Mouse (Mus musculus) heart, embryonic 10.5 days (tissue): ENCODE data around the gene Itga4. TPM values are rescaled to one million over a fixed set of nuclear protein-coding genes. Genes with fewer than 3 reads are reported as not detected.

Source experiments
- DNase-seq: peaks from one replicate; pipeline ENCODE4 v3.0.0-alpha.2; 2017; ENCODE audit warnings: low spot score
- H3K27ac ChIP-seq: fragments of 300-500 bp; sonication (generic); 2 replicates; pipeline ENCODE4 v1.5.1; 2016; ENCODE audit warnings: mild to moderate bottlenecking
- H3K27me3 ChIP-seq: fragments of 300-500 bp; sonication (generic); 2 replicates; pipeline ENCODE4 v1.6.1; 2016; ENCODE audit warnings: mild to moderate bottlenecking; ENCODE audit not compliant: poor library complexity, insufficient read depth, severe bottlenecking
- H3K36me3 ChIP-seq: fragments of 300-500 bp; sonication (generic); 2 replicates; pipeline ENCODE4 v1.6.1; 2016; ENCODE audit warnings: mild to moderate bottlenecking, moderate library complexity
- H3K4me1 ChIP-seq: fragments of 300-500 bp; sonication (generic); 2 replicates; pipeline ENCODE4 v1.6.1; 2016; ENCODE audit warnings: mild to moderate bottlenecking
- H3K4me3 ChIP-seq: fragments of 300-500 bp; sonication (generic); 2 replicates; pipeline ENCODE4 v1.5.1; 2016; ENCODE audit warnings: mild to moderate bottlenecking, moderate library complexity
- H3K9me3 ChIP-seq: fragments of 300-500 bp; sonication (generic); 2 replicates; pipeline ENCODE4 v1.6.1; 2016; ENCODE audit warnings: mild to moderate bottlenecking, moderate library complexity
- WGBS: fragments of 180-500 bp; shearing (Covaris S2); methylation state at CpG from one replicate; pipeline ENCODE4 v1.1.7; 2016; 5-methylcytosine and 5-hydroxymethylcytosine counted together
- polyA plus RNA-seq: library from polyadenylated mRNA; unstranded; fragments of >200 nt; fragmentation: Nextera tagmentation; extraction: Ambion mirVana; gene quantifications from 2 replicates; pipeline ENCODE4 v1.2.1, GENCODE M21; 2016

The Itga4 gene
- 10.8 and 11.3 TPM in 2 replicates for polyA plus RNA-seq

DNA sequence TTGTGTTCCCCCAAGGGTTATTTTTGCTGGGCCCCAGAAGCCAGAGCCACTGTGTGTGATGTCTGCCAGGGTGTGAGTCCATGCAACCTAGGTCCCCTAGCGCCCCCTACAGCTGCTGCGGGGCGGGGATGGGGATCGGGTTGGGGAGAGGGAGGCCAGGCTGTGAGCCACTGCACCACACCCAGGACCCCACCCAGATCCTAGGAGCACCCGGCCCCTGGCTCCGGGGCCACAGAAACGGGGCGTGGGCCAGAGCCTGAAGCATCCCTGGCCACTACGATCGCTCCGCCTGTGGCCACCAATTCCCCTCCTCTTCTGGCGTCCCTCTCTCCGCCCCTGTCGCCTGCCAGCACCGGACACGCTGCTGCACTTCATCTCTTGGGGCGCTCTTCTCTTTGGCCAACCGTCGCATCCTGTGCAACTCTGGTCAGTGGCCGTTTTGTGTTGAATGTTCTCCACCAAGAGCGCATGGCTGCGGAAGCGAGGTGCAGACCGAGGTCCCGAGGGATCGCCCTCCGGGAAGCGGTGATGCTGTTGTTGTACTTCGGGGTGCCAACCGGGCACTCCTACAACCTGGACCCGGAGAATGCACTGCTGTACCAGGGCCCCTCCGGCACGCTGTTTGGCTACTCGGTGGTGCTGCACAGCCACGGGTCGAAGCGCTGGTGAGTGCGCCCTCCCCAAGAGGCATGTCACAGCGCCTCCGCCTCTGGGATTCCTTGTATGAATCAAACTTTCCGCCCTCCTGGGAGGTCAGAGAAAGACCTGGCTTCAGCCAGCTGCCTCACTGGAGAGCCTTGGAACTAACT lies at the start of gene Itga4:
Gene Itga4, plus strand, starts transcription at position 235 of the 809 bp plus-strand sequence.
- Histone ChIP-seq H3K27ac (peak within 1 kb of the TSS; percentile 80), H3K4me1 (peaks cover 15% of the 10 kb centered on the region), H3K27me3 (no peaks in the 10 kb centered on the region), H3K4me3 (peak within 1 kb of the TSS; percentile 71), H3K9me3 (no peaks in the 10 kb centered on the region), H3K36me3 (no peaks in the 10 kb centered on the region)
- peak; percentile 86 for DNase-seq
- under 1% methylated on average over 41 of the region's 41 CpGs for WGBS

DNA sequence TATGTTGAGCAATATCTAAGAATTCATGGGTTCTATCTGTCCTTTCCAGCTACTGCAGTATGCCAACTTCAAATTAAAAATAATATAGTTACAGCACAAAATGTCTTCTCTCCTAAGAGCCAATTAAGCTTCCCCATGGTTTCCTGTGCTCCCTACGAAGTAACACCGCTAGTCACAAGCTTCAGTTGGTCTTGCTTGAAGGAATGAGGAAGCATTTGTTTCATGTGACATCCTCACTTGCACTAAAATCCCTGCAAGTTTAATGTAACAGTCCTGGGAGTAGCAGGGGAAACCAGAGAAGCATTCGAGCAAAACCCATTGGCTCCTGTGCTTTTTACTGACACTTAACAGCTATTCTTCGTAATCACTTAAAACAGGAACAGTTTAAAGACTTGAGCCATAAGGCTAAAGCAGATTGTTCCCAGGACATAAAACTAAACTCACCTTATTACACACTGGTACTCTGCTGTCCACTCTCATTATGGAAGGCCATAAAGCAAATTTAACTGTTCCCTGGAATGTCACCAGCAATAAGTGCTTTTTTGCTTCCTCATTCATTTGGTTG lies 49.0 kb upstream of the Itga4 start:
- no peaks in the 10 kb centered on the region for H3K36me3 ChIP-seq
- no peak overlapping the region for H3K27ac ChIP-seq
- H3K4me3 ChIP-seq, result no peak overlapping the region
- H3K27me3 ChIP-seq, result no peaks in the 10 kb centered on the region
- WGBS, result 83% methylated on average over 4 of the region's 4 CpGs
- no peak for DNase-seq
- no peaks in the 10 kb centered on the region for H3K4me1 ChIP-seq
- H3K9me3 ChIP-seq, result no peaks in the 10 kb centered on the region

DNA sequence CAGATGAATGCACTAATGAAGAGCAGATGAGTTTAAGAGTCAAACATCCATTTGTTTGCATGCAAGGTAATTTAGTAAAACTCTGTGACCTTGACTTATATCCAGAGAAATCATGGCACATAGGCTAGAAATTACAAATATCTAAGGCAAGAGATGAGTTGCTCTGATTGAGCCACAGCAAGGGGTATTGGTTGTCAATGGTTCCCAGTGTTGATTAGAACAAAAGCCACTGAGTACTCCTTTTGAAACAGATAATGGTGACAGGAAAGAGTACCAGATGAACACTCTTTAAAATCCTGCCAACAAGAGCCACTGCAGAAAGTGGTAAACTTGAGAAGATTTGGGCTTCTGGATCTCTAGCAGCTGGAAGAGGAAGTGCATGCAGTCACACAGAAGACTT lies 40.2 kb upstream of the Itga4 start:
- H3K27me3 ChIP-seq, result no peaks in the 10 kb centered on the region
- no peaks in the 10 kb centered on the region for H3K36me3 ChIP-seq
- no peak overlapping the region for H3K4me3 ChIP-seq
- no peak overlapping the region for H3K27ac ChIP-seq
- H3K9me3 ChIP-seq, result no peaks in the 10 kb centered on the region
- DNase-seq, result no peak
- no peaks in the 10 kb centered on the region for H3K4me1 ChIP-seq

DNA sequence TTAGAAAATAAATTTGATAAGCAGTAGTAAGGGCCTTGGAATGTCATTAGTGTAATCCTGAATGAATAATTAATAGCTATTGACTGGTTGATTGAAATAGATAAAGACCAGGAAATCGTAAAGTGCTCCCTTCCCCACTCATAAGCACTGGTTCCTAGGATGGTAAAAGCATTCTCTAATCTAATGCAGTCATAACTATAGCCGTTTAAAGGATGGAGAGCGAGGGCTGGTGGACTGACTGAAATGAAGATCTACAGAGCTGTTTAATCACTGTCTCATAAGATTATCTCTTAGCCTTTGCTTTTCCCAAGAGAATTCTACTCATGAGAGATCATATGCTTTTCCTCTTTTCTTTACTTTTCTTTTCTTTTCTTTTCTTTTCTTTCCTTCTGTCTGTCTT lies 39.7 kb upstream of the Itga4 start:
- no peaks in the 10 kb centered on the region for H3K36me3 ChIP-seq
- H3K27ac ChIP-seq, result no peak overlapping the region
- H3K27me3 ChIP-seq, result no peaks in the 10 kb centered on the region
- no peak overlapping the region for H3K4me3 ChIP-seq
- H3K4me1 ChIP-seq, result no peaks in the 10 kb centered on the region
- WGBS, result 77% methylated on average over 3 of the region's 3 CpGs
- no peaks in the 10 kb centered on the region for H3K9me3 ChIP-seq
- DNase-seq, result no peak

DNA sequence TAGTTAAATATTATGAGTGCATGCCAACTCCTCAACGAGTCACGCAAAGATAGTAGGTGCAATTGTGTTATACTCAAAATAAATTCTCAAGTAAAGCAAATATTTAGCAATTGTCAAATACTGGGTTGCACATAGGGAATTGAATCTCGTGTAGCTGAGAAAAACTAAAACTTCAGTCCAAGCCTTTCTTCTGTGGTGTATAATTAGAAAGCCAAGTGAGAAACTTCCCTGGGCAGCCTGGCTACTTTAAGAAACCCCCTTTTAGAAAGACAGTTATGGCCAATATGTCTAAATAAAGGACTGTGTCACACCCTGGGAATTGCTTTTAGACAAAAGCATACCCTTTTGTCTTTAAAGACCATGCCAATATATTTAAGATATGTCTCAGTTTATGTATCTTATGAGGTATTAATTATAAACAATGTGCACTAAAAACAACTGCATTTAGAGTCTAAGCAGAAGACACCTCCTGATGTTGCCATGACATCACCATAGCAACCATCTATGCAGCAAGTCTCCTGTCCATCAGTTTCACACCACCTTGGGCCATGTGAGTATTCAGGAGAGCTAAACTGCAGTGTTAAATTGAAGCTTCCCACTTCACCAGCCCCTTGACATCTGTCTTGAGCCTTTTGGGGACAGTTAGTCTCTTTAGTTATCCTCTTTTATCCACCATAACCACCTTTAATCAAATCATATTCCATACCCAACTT lies 30.4 kb upstream of the Itga4 start:
- H3K36me3 ChIP-seq, result no peaks in the 10 kb centered on the region
- H3K4me1 ChIP-seq, result no peaks in the 10 kb centered on the region
- WGBS, result 74% methylated on average over 3 of the region's 3 CpGs
- no peak for DNase-seq
- H3K9me3 ChIP-seq, result no peaks in the 10 kb centered on the region
- H3K4me3 ChIP-seq, result no peak overlapping the region
- H3K27me3 ChIP-seq, result no peaks in the 10 kb centered on the region
- no peak overlapping the region for H3K27ac ChIP-seq

DNA sequence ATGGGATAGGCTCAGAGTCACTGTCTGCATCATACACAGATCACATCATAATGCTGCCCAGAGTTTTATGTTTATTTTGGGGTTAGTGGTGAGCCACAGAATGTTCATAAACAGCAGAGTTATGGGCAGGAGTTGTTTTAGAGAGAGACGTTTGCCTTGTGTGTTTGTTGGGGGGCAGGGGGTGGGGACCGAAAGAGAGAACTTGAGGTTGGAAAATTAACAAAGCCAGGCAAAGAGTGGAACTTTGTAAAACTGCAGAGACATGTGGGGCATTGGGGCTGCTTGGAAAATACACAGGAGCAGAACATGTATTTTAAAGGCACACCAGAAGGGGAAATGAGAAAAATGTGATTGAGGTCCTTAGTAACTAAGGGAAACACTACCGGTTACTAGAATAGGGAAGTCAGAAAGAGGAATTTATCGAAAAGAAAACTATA lies 27.4 kb upstream of the Itga4 start:
- DNase-seq, result no peak
- Histone ChIP-seq H3K9me3 (no peaks in the 10 kb centered on the region), H3K36me3 (no peaks in the 10 kb centered on the region), H3K4me3 (no peak overlapping the region), H3K27ac (no peak overlapping the region), H3K27me3 (no peaks in the 10 kb centered on the region), H3K4me1 (no peaks in the 10 kb centered on the region)
- WGBS, result 88% methylated on average over 4 of the region's 4 CpGs

DNA sequence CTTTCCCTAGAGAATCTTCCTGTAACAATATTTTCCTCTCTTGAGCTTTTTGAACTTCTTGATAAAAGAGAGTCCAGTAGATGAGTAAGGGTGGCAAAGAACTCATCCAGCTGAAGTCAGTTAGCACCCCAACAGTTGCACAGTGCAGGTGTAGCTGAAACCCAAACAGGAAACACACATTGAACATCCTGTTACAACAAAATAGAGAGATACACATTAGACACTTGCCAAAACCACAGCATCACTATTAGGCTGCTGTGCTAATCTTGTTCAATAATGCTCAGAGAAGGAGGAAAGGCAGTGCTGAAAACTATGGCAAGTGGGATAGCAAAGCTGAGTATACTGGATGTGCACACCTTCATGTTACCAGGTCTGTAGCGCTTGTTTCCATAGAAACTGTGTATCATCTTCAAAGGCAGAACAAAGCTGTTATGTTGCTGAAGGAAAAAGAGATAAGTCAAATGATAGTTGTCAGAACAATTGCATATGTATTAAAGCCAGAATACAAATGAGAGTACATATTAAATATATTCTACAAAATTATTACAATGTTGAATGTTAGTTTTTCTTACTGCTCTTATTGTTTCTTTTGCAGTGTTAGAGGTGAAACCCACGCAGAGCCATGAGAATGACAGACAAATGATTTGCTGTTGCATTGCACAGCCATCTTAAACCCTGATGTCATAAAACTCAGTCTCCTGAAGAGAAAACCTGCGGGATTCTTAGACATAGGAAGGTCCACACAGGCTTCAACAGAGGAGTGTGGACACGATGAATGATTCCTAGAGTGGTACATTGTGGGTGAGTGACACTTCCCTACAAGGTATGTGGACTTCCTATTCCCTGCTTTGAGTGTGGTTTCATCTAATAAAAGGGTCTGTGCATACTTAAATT lies 23.9 kb upstream of the Itga4 start:
- DNase-seq, result no peak
- Histone ChIP-seq H3K4me3 (no peak overlapping the region), H3K27ac (no peak overlapping the region), H3K27me3 (no peaks in the 10 kb centered on the region), H3K9me3 (no peaks in the 10 kb centered on the region), H3K36me3 (no peaks in the 10 kb centered on the region), H3K4me1 (no peaks in the 10 kb centered on the region)
- WGBS, result 83% methylated on average over 4 of the region's 4 CpGs

DNA sequence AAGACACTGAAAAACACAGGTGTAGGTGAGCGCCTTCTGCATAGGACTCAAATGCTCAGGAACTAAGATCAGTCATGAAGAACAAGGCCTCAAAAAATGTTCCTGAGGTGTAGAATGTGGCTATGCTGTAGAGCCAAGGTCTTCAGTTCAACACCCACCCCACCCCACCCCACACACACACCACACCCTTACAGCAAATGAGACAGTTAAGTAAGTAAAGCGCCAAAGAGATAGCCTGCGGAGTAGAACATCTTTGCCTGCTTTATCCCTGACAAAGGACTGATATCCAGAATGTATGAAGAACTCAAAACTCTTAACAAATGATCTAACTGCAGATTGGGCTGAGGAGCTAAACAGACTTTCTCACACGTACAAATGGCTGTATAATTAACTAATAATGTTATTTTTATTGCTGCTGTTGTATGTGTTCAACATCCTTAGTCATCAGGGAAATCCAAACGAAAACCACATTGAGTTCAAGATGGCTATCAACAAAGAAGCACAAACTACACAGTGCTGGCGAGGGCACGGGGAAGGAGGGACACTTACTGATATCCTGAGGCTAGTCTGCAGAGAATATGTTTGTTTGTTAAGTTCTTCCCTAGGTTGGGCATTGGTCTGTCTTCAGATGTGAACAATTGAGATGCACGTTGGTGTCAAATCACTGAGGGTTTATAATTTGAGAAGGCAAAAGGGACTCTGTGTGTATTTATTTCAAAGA lies 19.3 kb upstream of the Itga4 start:
- Histone ChIP-seq H3K27me3 (no peaks in the 10 kb centered on the region), H3K36me3 (no peaks in the 10 kb centered on the region), H3K4me1 (no peaks in the 10 kb centered on the region), H3K9me3 (no peaks in the 10 kb centered on the region), H3K27ac (no peak overlapping the region), H3K4me3 (no peak overlapping the region)
- DNase-seq, result no peak
- 78% methylated on average over 8 of the region's 8 CpGs for WGBS

DNA sequence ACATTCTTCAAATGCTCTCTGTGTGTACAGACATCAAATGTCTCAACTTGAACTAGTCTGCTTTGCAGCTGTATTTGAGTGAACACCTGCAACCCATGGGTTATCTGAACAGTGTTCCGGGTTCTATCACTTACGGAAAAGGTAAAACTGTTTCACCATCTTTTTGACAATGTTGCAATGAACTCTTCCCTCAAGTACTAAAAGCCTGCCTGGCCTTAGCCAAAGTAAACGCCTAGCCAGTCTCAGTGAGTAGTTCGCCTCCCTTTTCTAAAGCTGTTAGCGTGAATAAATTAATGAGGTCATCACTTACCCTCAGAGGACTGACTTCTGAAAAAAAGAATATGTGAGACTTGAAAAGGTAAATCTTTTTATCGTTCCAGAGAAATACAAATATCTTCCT lies 18.0 kb upstream of the Itga4 start:
- H3K4me1 ChIP-seq, result peaks cover 10% of the 10 kb centered on the region
- H3K27ac ChIP-seq, result no peak overlapping the region
- no peak for DNase-seq
- H3K4me3 ChIP-seq, result no peak overlapping the region
- no peaks in the 10 kb centered on the region for H3K27me3 ChIP-seq
- 74% methylated on average over 6 of the region's 6 CpGs for WGBS
- H3K9me3 ChIP-seq, result no peaks in the 10 kb centered on the region
- no peaks in the 10 kb centered on the region for H3K36me3 ChIP-seq

DNA sequence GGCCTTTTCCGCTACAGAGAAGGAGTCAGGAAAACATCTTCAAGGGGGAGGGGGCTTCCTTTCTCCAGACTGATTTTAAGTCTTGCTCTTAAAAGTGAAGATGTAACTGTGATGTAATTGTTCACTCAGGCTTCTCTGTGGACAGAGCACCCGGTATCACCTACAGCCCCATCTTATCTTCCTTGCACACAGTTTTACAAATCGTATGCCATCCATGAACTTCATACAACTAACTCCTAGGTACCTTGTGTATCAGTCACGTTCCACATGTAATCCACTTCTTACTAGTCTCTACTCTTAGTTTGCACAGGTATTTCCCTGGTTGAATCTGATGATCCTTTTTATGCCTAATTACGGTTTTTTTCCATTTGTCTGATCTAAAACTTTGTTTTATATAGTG lies 10.9 kb upstream of the Itga4 start:
- H3K9me3 ChIP-seq, result no peaks in the 10 kb centered on the region
- no peaks in the 10 kb centered on the region for H3K27me3 ChIP-seq
- H3K36me3 ChIP-seq, result no peaks in the 10 kb centered on the region
- no peak overlapping the region for H3K27ac ChIP-seq
- H3K4me3 ChIP-seq, result no peak overlapping the region
- WGBS, result 72% methylated on average over 5 of the region's 5 CpGs
- H3K4me1 ChIP-seq, result peaks cover 21% of the 10 kb centered on the region
- DNase-seq, result no peak

DNA sequence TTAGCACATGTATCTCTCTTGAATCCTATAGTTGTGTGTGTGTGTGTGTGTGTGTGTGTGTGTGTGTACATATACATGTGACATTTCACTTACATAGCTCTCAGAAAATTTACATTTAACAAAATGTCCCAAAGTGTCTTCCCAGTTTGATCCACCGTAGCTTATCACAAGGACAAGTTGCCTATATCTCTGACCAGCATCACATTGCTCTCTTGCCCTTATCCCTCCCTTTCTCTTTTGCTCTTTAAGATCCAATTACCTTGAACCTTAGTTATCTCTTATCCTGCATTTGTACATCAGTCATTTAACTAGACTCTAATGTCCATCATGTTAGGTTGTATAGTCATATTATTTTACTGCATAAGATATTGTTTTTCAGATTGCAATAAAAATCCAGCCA lies 10.5 kb upstream of the Itga4 start:
- H3K27ac ChIP-seq, result no peak overlapping the region
- H3K4me3 ChIP-seq, result no peak overlapping the region
- no peaks in the 10 kb centered on the region for H3K27me3 ChIP-seq
- no peaks in the 10 kb centered on the region for H3K9me3 ChIP-seq
- H3K4me1 ChIP-seq, result peaks cover 21% of the 10 kb centered on the region
- no peaks in the 10 kb centered on the region for H3K36me3 ChIP-seq
- no peak for DNase-seq
- 85% methylated on average over 1 of the region's 1 CpGs for WGBS

DNA sequence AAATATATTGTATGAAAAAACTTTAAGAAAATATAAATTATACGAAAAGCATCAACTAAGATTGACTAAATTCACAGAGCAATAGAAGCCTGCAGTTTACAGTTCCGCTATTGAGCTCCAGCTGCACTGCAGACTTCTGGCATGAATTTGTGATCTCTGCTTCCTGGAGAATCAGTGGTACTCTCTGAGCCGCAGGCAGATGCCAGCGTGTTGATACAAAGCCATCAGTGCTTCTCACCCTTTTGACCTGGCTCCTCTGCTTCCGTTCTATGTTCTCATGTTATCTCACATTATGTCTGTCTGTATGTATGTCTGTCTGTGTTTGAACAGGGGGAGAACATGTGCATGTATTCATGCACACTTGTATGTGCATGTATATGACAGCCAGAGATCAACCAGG lies 6.9 kb upstream of the Itga4 start:
- Histone ChIP-seq H3K4me3 (no peak overlapping the region), H3K27ac (no peak overlapping the region), H3K4me1 (peaks cover 9% of the 10 kb centered on the region), H3K27me3 (no peaks in the 10 kb centered on the region), H3K9me3 (no peaks in the 10 kb centered on the region), H3K36me3 (no peaks in the 10 kb centered on the region)
- WGBS, result 66% methylated on average over 5 of the region's 5 CpGs
- no peak for DNase-seq
